Mouse (Mus musculus) left cerebral cortex, adult 2 months (tissue): ENCODE measurements around the gene Sdc1. TPM values are rescaled to one million over a fixed set of nuclear protein-coding genes. Genes with fewer than 3 reads are reported as not detected.

ENCODE experiments used
- DNase-seq, 2 experiments: peaks; one replicate each; pipeline ENCODE4 v3.0.0; 2021 to 2022; ENCODE audit warnings: low spot score in 2 of 2, mixed read lengths in 1 of 2; ENCODE audit errors: extremely low spot score in 1 of 2
- H3K27ac ChIP-seq: fragments of 200-600 bp; 2 replicates; pipeline ENCODE4 v1.8.1; 2022
- H3K4me3 ChIP-seq: fragments of 200-600 bp; 2 replicates; pipeline ENCODE4 v1.8.1; 2022
- CTCF ChIP-seq: fragments of 200-600 bp; IDR thresholded peaks from 2 replicates; pipeline ENCODE4 v1.8.1; 2022; ENCODE audit warnings: antibody characterized with exemption, mild to moderate bottlenecking, moderate library complexity
- intact Hi-C: fragments of 180-260 bp; cut with DNase I; formaldehyde crosslinking; loops from one replicate; pipeline ENCODE4 v1.15.1; 2025
- total RNA-seq, 2 experiments: library from RNA; stranded (reverse); gene quantifications; 2 replicates each; pipeline ENCODE4 v1.2.3; 2021

Sdc1 gene
- total RNA-seq, 2 experiments from 2014 or later, result 1.5 to 1.7 TPM

- DNase-seq, result no peak
- intact Hi-C loops, result no loop called here
- TF ChIP-seq CTCF, result no peak
- no peak overlapping the region for H3K27ac ChIP-seq
- no peak overlapping the region for H3K4me3 ChIP-seq
Measured at GRCm38 (mm10) chr12:8810966-8811365, 39.8 kb downstream of the Sdc1 start.

GRCm38 (mm10) chr12:8811441-8811871, 40.3 kb downstream of the Sdc1 start:
- Histone ChIP-seq H3K4me3 (no peak overlapping the region), H3K27ac (no peak overlapping the region)
- intact Hi-C loops, result no loop called here
- TF ChIP-seq CTCF, result no peak; the same call in 1 of the 2 replicates
- no peak for DNase-seq

GRCm38 (mm10) chr12:8811894-8812560, 40.9 kb downstream of the Sdc1 start:
- TF ChIP-seq CTCF, result no peak

GRCm38 (mm10) chr12:8817467-8818232, 46.5 kb downstream of the Sdc1 start:
- DNase-seq, result no peak
- no peak for TF ChIP-seq CTCF
- intact Hi-C loops, result no loop called here
- Histone ChIP-seq H3K27ac (no peak overlapping the region), H3K4me3 (no peak overlapping the region)

More at GRCm38 (mm10) chr12:8811894-8812560, 40.9 kb downstream of the Sdc1 start:
- intact Hi-C loops, result no loop called here
- Histone ChIP-seq H3K27ac (no peak overlapping the region), H3K4me3 (no peak overlapping the region)
- DNase-seq, result no peak

- no peak for TF ChIP-seq CTCF
- H3K4me3 ChIP-seq, result no peak overlapping the region
- intact Hi-C loops, result no loop called here
- DNase-seq, result no peak
- H3K27ac ChIP-seq, result no peak overlapping the region
Measured at GRCm38 (mm10) chr12:8818233-8818672, 47.1 kb downstream of the Sdc1 start.

GRCm38 (mm10) chr12:8824995-8825703, 54.0 kb downstream of the Sdc1 start:
- no peak for TF ChIP-seq CTCF
- no peak for DNase-seq
- no peak overlapping the region for H3K4me3 ChIP-seq
- H3K27ac ChIP-seq, result no peak overlapping the region
- intact Hi-C loops, result no loop called here

GRCm38 (mm10) chr12:8827014-8827715, 56.0 kb downstream of the Sdc1 start:
- TF ChIP-seq CTCF, result no peak
- intact Hi-C loops, result no loop called here
- H3K27ac ChIP-seq, result no peak overlapping the region
- no peak for DNase-seq
- no peak overlapping the region for H3K4me3 ChIP-seq

- intact Hi-C loops, result no loop called here
- DNase-seq, result no peak
- Histone ChIP-seq H3K4me3 (no peak overlapping the region), H3K27ac (no peak overlapping the region)
- TF ChIP-seq CTCF, result no peak
Measured at GRCm38 (mm10) chr12:8829032-8829660, 58.0 kb downstream of the Sdc1 start.

- intact Hi-C loops, result no loop called here
- H3K4me3 ChIP-seq, result no peak overlapping the region
- DNase-seq, result no peak
- no peak for TF ChIP-seq CTCF
- no peak overlapping the region for H3K27ac ChIP-seq
Measured at GRCm38 (mm10) chr12:8829661-8830040, 58.5 kb downstream of the Sdc1 start.

GRCm38 (mm10) chr12:8830967-8831635, 60.0 kb downstream of the Sdc1 start:
- Histone ChIP-seq H3K27ac (no peak overlapping the region), H3K4me3 (no peak overlapping the region)

GRCm38 (mm10) chr12:8831710-8832109, 60.6 kb downstream of the Sdc1 start:
- H3K27ac ChIP-seq, result no peak overlapping the region
- no peak for TF ChIP-seq CTCF
- intact Hi-C loops, result no loop called here
- no peak for DNase-seq
- no peak overlapping the region for H3K4me3 ChIP-seq

More at GRCm38 (mm10) chr12:8830967-8831635, 60.0 kb downstream of the Sdc1 start:
- intact Hi-C loops, result no loop called here
- TF ChIP-seq CTCF, result no peak
- no peak for DNase-seq
